Mouse (Mus musculus) MEL (cell line): Measurements from ENCODE around the gene Ccdc97.

ENCODE experiments used
- CHD2 ChIP-seq: IDR thresholded peaks from 2 replicates; pipeline ENCODE4 v1.6.1; 2011; ENCODE audit warnings: low read length, improper control_type of control experiment
- CTCF ChIP-seq, 3 experiments: IDR thresholded peaks in 2 of 3; conservative IDR thresholded peaks in 1 of 3; 2 replicates each; pipeline ENCODE4 v1.5.1; 2011 to 2012; ENCODE audit warnings: low read length in 3 of 3, low read depth in 2 of 3, mild to moderate bottlenecking in 2 of 3, improper control_type of control experiment in 1 of 3, inconsistent platforms in 1 of 3, mixed read lengths in 1 of 3, moderate library complexity in 1 of 3; ENCODE audit not compliant: control insufficient read depth in 1 of 3, insufficient read depth in 1 of 3, poor library complexity in 1 of 3, severe bottlenecking in 1 of 3
- ETS1 ChIP-seq: IDR thresholded peaks from 2 replicates; pipeline ENCODE4 v1.6.1; 2012; ENCODE audit warnings: low read depth, mild to moderate bottlenecking, inconsistent platforms, low read length, improper control_type of control experiment, moderate library complexity
- GATA1 ChIP-seq: IDR thresholded peaks from 2 replicates; pipeline ENCODE4 v1.6.1; 2011; ENCODE audit warnings: low read depth, low read length, improper control_type of control experiment
- KAT2A ChIP-seq: conservative IDR thresholded peaks from 2 replicates; pipeline ENCODE4 v1.6.1; 2012; ENCODE audit warnings: low read depth, low read length, improper control_type of control experiment, inconsistent platforms
- POLR2A ChIP-seq, 2 experiments: IDR thresholded peaks; 2 replicates each; pipeline ENCODE4 v1.6.1; 2011 to 2012; ENCODE audit warnings: low read length in 2 of 2, mild to moderate bottlenecking in 2 of 2, control low read depth in 1 of 2, improper control_type of control experiment in 1 of 2, low read depth in 1 of 2, moderate library complexity in 1 of 2; ENCODE audit not compliant: control insufficient read depth in 1 of 2, insufficient read depth in 1 of 2, poor library complexity in 1 of 2
- POLR2AphosphoS5 ChIP-seq: IDR thresholded peaks from 2 replicates; pipeline ENCODE4 v1.6.1; 2012; ENCODE audit warnings: low read depth, borderline replicate concordance, mild to moderate bottlenecking, inconsistent platforms, low read length, moderate library complexity, mixed read lengths
- RAD21 ChIP-seq: IDR thresholded peaks from 2 replicates; pipeline ENCODE4 v1.6.1; 2011; ENCODE audit warnings: mild to moderate bottlenecking, low read depth, low read length, improper control_type of control experiment
- SIN3A ChIP-seq: IDR thresholded peaks from 2 replicates; pipeline ENCODE4 v1.6.1; 2012; ENCODE audit warnings: low read length, improper control_type of control experiment, inconsistent platforms
- UBTF ChIP-seq: IDR thresholded peaks from 2 replicates; pipeline ENCODE4 v1.6.1; 2012; ENCODE audit warnings: low read depth, mild to moderate bottlenecking, inconsistent platforms, low read length, improper control_type of control experiment, moderate library complexity, borderline replicate concordance; ENCODE audit not compliant: insufficient read depth
- ZMIZ1 ChIP-seq: IDR thresholded peaks from 2 replicates; pipeline ENCODE4 v1.6.1; 2012; ENCODE audit warnings: low read depth, mild to moderate bottlenecking, inconsistent platforms, low read length, improper control_type of control experiment, moderate library complexity

DNA sequence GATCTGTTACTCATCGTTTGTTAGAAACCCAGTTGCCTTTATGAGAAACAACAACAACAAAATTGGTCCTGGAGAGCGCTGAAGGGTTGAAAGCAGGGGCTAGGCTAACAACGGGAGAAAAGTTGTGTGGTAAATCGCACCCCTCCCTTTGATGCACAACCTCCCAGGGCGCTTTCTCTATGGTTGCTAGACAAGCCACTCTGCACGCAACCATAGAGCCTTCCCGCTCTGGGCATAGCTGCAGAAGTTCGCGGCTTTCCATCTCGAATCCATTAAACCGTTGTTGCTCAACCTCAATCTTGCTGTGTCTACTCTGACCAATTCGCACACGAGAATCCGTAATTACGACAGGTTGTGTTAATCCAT lies 36.6 kb upstream of the Ccdc97 start:
- no peak for TF ChIP-seq CHD2
- no peak; the same call in 1 of the 2 replicates for TF ChIP-seq ZMIZ1
- TF ChIP-seq POLR2A (IDR thresholded peaks at IDR 0.05; ENCODE audit: control insufficient read depth in 1 of 2, insufficient read depth in 1 of 2, low read depth in 1 of 2, low read length in 2 of 2, poor library complexity in 1 of 2), result no peak; a peak in 1 of 4 replicates
- 0 out of 2 replicates have a peak, but pooled peaks have one; percentile 41 for TF ChIP-seq SIN3A
- TF ChIP-seq ETS1, result no peak
- no peak for TF ChIP-seq CTCF (IDR thresholded peaks at IDR 0.05 in 2 of 3, conservative IDR thresholded peaks at IDR 0.05 in 1 of 3; ENCODE audit: control insufficient read depth in 1 of 3, insufficient read depth in 1 of 3, low read depth in 2 of 3, low read length in 3 of 3, poor library complexity in 1 of 3, severe bottlenecking in 1 of 3)
- no peak for TF ChIP-seq KAT2A
- TF ChIP-seq POLR2AphosphoS5, result peak; percentile 14; the same call in 1 of the 2 replicates
- no peak for TF ChIP-seq UBTF
- no peak for TF ChIP-seq RAD21
- no peak for TF ChIP-seq GATA1
